Mouse (Mus musculus): ENCODE results near the gene Tacc3. TPM values are rescaled to one million over a fixed set of nuclear protein-coding genes. Genes with fewer than 3 reads are reported as not detected.
A peak's percentile ranks its signal among the peaks of the same experiment; 100 is the strongest.

The Tacc3 gene
- polyA plus RNA-seq (2015; fragmentation: Nextera tagmentation; extraction: Ambion mirVana): 12.5 and 14.5 TPM in 2 replicates

DNA sequence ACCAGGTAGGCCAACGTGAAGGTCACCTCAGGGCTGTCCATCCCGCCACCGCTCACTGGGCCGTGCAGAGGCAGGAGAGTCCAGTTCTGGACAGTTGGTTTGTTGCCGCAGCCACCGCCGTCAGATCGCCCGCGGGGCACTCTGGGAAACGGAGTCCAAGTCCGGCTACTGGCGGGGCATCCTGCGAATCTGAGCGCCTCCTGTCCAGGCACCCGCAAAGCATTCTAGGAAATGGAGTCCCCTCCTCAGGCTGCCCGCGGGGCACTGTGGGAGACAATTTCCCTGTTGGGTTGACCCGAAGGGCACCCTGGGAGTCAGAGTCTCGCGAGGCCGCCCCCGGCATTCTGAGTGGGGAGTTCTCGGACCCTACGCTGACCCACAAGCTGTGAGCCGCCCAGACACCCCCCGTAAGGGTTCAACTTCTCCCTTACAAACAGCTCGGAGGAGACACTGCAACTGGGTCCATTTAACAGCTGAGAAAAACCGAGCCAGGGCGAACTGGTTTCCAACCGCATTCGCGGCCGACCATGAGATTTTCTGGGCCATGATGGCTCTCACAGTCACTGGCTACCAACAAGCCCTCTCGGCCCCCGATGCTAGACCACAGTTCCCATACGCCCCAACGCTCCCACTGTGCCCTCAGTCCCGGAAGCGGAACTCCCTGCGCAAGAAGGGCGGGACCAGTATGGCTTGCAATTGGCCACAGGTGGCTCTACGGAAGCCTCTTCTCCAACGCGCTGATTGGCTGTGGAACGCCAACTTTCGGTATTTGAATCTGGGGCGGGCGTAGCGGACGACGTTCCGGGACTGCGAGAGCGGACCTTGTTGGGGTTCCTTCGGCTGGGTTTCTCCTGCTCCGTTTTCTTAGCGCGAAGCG lies at the start of gene Tacc3, which contains the start of gene Tmem129:
TSS of gene Tacc3 (plus strand) at position 342 of the 877 bp plus-strand sequence.
TSS of gene Tmem129 (minus strand) at position 630 of the 877 bp plus-strand sequence.
- Histone ChIP-seq H3K27me3 (replicated peaks; ENCODE audit: insufficient read depth, low read length) (no peaks in the 10 kb centered on the region), H3K9me3 (ENCODE audit: low read length) (no peaks in the 10 kb centered on the region), H3K27ac (ENCODE audit: low read length) (peak within 1 kb of the TSS; percentile 93), H3K4me2 (replicated peaks; ENCODE audit: low read depth, low read length) (peak within 1 kb of the TSS; percentile 83), H3K4me1 (ENCODE audit: insufficient read depth, low read depth, low read length) (peaks cover 7% of the 10 kb centered on the region), H3K4me3 (ENCODE audit: low read depth, low read length) (peak within 1 kb of the TSS; percentile 67), H3K36me3 (ENCODE audit: insufficient read depth, low read length) (peaks cover 7% of the 10 kb centered on the region; the same call in 1 of the 2 replicates), H3K9ac (replicated peaks; ENCODE audit: low read depth) (peak within 1 kb of the TSS; percentile 55)
- 1% methylated on average over 60 of the region's 60 CpGs for WGBS
- ATAC-seq: peak; percentile 96
- TF ChIP-seq EP300 (IDR thresholded peaks at IDR 0.05) (peak; percentile 55), CTCF (IDR thresholded peaks at IDR 0.05) (no peak)
- peak; percentile 100 for DNase-seq (ENCODE audit: low spot score)

DNA sequence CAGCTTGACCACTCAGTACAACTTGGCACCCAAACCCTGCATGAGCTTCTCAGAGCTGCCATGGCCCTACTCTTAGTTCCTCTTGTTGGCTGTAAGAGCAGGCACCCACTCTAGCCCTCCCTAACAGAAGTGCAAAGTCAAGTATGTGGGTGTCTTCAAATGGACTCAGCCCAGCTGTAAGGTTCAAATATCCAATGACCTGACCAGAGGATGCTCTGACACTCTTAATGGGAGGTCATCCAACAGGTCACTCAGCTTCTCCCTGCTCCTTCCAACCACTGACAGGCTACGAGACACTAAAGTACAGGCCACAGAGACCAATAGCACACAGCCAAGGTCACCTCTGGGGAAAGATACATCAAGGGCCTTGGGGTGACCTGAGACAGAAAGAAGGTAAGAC lies 48.7 kb upstream of the Tacc3 start:
- peaks cover 31% of the 10 kb centered on the region; the same call in 1 of the 2 replicates for H3K36me3 ChIP-seq (ENCODE audit: insufficient read depth, low read length)
- no peak overlapping the region for H3K9ac ChIP-seq (replicated peaks; ENCODE audit: low read depth)
- no peak for ATAC-seq
- H3K4me1 ChIP-seq (ENCODE audit: insufficient read depth, low read depth, low read length): no peaks in the 10 kb centered on the region
- 88% methylated on average over 1 of the region's 1 CpGs for WGBS
- H3K4me2 ChIP-seq (replicated peaks; ENCODE audit: low read depth, low read length): no peak overlapping the region
- H3K27ac ChIP-seq (ENCODE audit: low read length): no peak overlapping the region
- no peak overlapping the region for H3K4me3 ChIP-seq (ENCODE audit: low read depth, low read length)
- no peaks in the 10 kb centered on the region for H3K27me3 ChIP-seq (replicated peaks; ENCODE audit: insufficient read depth, low read length)
- no peak for TF ChIP-seq CTCF (IDR thresholded peaks at IDR 0.05)
- TF ChIP-seq EP300 (IDR thresholded peaks at IDR 0.05): no peak
- H3K9me3 ChIP-seq (ENCODE audit: low read length): no peaks in the 10 kb centered on the region
- no peak for DNase-seq (ENCODE audit: low spot score)

DNA sequence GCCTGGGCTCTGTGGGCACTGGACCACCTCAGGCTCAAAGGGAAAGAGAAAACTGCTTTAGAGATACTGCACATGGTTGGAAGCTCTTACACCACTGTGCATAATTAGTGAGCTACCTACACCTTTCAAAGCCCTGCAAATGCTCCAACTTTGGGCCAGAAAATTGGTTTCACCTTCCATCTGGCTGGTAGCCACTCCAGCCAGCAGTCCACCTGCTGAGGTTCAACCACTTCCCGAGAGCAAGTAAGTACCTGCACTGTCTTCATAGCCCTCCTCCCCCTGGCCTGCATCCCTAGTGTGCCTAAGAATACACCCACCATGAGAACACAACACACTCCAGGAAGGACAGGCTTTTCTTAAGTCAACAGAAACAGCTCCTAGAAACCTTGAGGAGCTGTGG lies 46.1 kb upstream of the Tacc3 start:
- ATAC-seq: no peak
- H3K27me3 ChIP-seq (replicated peaks; ENCODE audit: insufficient read depth, low read length): no peaks in the 10 kb centered on the region

DNA sequence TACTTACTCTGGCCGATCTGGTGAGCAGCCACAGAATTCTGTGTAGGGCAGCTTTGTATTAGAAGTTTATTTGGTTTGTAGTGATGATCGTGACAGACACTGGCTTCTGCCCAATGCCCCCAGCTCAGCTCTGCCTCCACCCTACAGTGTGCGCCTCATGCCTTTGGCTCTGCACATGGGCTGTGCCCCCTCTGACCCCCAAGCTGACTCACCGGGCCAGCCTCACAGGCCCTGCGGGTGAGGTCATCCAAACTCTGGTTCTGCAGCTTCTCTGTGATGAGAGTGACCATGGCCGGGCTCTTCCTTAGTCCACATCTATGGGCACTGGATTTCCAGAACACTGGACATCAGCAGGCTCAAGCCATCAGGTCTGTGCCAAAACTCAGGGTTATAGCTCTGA lies 43.5 kb upstream of the Tacc3 start:
- H3K9me3 ChIP-seq (ENCODE audit: low read length): no peaks in the 10 kb centered on the region
- no peaks in the 10 kb centered on the region for H3K27me3 ChIP-seq (replicated peaks; ENCODE audit: insufficient read depth, low read length)
- ATAC-seq (no peak), DNase-seq (ENCODE audit: low spot score) (no peak)
- H3K36me3 ChIP-seq (ENCODE audit: insufficient read depth, low read length): peaks cover 13% of the 10 kb centered on the region; the same call in 1 of the 2 replicates
- no peak overlapping the region for H3K27ac ChIP-seq (ENCODE audit: low read length)
- no peak overlapping the region for H3K9ac ChIP-seq (replicated peaks; ENCODE audit: low read depth)
- no peaks in the 10 kb centered on the region for H3K4me1 ChIP-seq (ENCODE audit: insufficient read depth, low read depth, low read length)
- TF ChIP-seq EP300 (IDR thresholded peaks at IDR 0.05): no peak
- 77% methylated on average over 6 of the region's 6 CpGs for WGBS
- H3K4me3 ChIP-seq (ENCODE audit: low read depth, low read length): no peak overlapping the region
- H3K4me2 ChIP-seq (replicated peaks; ENCODE audit: low read depth, low read length): no peak overlapping the region

More for the DNA sequence above, 46.1 kb upstream of the Tacc3 start:
- H3K27ac ChIP-seq (ENCODE audit: low read length): no peak overlapping the region
- no peaks in the 10 kb centered on the region for H3K4me1 ChIP-seq (ENCODE audit: insufficient read depth, low read depth, low read length)
- no peak for DNase-seq (ENCODE audit: low spot score)
- no peak overlapping the region for H3K4me3 ChIP-seq (ENCODE audit: low read depth, low read length)
- peaks cover 25% of the 10 kb centered on the region; the same call in 1 of the 2 replicates for H3K36me3 ChIP-seq (ENCODE audit: insufficient read depth, low read length)
- TF ChIP-seq CTCF (IDR thresholded peaks at IDR 0.05) (no peak), EP300 (IDR thresholded peaks at IDR 0.05) (no peak)
- no peak overlapping the region for H3K4me2 ChIP-seq (replicated peaks; ENCODE audit: low read depth, low read length)
- H3K9me3 ChIP-seq (ENCODE audit: low read length): no peaks in the 10 kb centered on the region
- no peak overlapping the region for H3K9ac ChIP-seq (replicated peaks; ENCODE audit: low read depth)
- 88% methylated on average over 1 of the region's 1 CpGs for WGBS

DNA sequence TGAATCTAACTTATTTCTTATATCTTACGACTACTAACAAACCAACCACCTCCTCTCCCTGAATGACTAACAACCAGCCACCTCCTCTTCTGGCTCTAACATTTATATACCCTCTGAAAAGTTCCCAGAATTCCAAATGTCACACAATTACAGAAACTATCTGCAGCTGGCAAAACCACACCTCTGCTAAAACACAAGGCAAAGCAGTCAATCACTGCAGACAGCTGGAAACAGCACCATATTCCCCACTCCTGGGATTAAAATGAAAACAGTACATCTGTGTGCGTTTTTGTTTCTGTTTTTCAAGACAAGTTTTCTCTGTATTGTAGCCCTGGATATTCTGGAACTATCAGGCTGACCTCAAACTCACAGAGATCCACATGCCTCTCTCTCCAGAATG lies 35.3 kb upstream of the Tacc3 start:
- no peaks in the 10 kb centered on the region for H3K4me1 ChIP-seq (ENCODE audit: insufficient read depth, low read depth, low read length)
- no peaks in the 10 kb centered on the region for H3K27me3 ChIP-seq (replicated peaks; ENCODE audit: insufficient read depth, low read length)
- no peak overlapping the region for H3K9ac ChIP-seq (replicated peaks; ENCODE audit: low read depth)
- no peak overlapping the region for H3K4me3 ChIP-seq (ENCODE audit: low read depth, low read length)
- H3K9me3 ChIP-seq (ENCODE audit: low read length): no peaks in the 10 kb centered on the region
- H3K4me2 ChIP-seq (replicated peaks; ENCODE audit: low read depth, low read length): no peak overlapping the region
- H3K36me3 ChIP-seq (ENCODE audit: insufficient read depth, low read length): no peaks in the 10 kb centered on the region
- 98% methylated on average over 2 of the region's 2 CpGs for WGBS
- DNase-seq (ENCODE audit: low spot score) (no peak), ATAC-seq (no peak)
- H3K27ac ChIP-seq (ENCODE audit: low read length): no peak overlapping the region
- TF ChIP-seq EP300 (IDR thresholded peaks at IDR 0.05) (no peak), CTCF (IDR thresholded peaks at IDR 0.05) (no peak)

DNA sequence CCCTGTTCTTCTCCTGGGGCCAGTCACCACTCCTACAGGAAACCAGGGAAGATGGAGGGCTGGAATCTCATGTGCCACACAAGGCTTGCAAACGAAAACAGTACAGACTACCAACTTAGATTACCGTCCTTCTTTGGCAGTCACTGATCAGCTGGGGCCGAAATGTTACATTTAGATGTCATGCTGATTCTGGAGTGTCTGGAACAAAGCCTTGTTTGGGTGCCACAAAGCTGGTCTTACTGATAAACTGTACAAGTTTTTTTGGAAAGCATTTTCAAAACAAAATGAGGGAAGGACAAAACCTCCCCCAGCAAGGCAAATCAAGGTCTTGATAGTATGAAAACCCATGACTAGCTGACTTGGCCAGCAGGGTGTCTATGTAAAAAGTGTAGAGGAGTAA lies 34.2 kb upstream of the Tacc3 start:
- 63% methylated on average over 3 of the region's 3 CpGs for WGBS
- Histone ChIP-seq H3K27ac (ENCODE audit: low read length) (no peak overlapping the region), H3K9ac (replicated peaks; ENCODE audit: low read depth) (no peak overlapping the region), H3K4me1 (ENCODE audit: insufficient read depth, low read depth, low read length) (no peaks in the 10 kb centered on the region; the same call in 1 of the 2 replicates), H3K4me3 (ENCODE audit: low read depth, low read length) (no peak overlapping the region), H3K9me3 (ENCODE audit: low read length) (no peaks in the 10 kb centered on the region), H3K27me3 (replicated peaks; ENCODE audit: insufficient read depth, low read length) (no peaks in the 10 kb centered on the region), H3K36me3 (ENCODE audit: insufficient read depth, low read length) (no peaks in the 10 kb centered on the region), H3K4me2 (replicated peaks; ENCODE audit: low read depth, low read length) (no peak overlapping the region)
- TF ChIP-seq CTCF (IDR thresholded peaks at IDR 0.05): no peak
- no peak for TF ChIP-seq EP300 (IDR thresholded peaks at IDR 0.05)
- DNase-seq (ENCODE audit: low spot score) (no peak), ATAC-seq (no peak)

Data from lung, postnatal 0 days (tissue).